Mouse (Mus musculus): Measurements from ENCODE around the gene Pfkm.

Pfkm gene

GRCm38 (mm10) chr15:98177320-98177719, 84.9 kb downstream of the Pfkm start:
- DNase-seq = no peak

- DNase-seq = no peak
Measured at GRCm38 (mm10) chr15:98180567-98181131, 88.3 kb downstream of the Pfkm start.

DNA sequence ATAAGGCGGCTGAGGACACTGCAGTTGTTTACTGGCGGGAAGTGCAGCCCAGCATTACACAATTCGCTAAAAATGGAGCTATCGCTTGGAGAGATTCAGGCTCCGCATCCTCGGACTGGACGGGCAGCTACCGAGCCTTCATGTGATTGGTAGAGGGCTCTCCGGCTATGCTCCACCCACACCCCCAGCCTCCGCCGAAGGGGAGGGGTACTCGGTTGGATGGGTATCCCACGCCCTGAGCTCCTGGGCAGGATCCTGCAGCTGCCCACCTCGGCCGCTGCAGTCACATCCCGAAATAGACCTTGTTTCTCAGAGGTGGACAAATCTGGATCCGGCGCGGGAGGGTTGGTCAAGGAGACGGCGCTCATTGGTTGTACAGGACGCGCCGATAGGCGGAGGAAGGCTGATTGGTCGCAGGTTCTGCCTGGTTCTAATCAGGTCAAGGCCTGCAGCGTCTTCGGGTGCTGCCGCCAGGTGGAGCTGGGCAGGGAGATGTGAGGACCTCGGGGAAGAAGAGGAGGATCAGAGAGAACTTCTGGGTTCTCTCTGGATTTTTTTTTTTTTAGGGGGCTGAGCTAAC, 88.8 kb downstream of the Pfkm start:
- DNase-seq = peak; percentile 92 to 94

Data from lung, postnatal 4 days (tissue).